Mouse (Mus musculus) midbrain, embryonic 13.5 days (tissue): ENCODE data around the gene Evl. TPM values are rescaled to one million over a fixed set of nuclear protein-coding genes. Genes with fewer than 3 reads are reported as not detected.

ENCODE experiments used
- ATAC-seq: fragments of 200-750 bp; cut with Nextera tagmentation; 2 replicates; pipeline ENCODE4 v1.8.0; 2017; ENCODE audit warnings: mild to moderate bottlenecking, moderate TSS enrichment, moderate library complexity
- H3K27ac ChIP-seq: fragments of 300-500 bp; sonication (generic); 2 replicates; pipeline ENCODE4 v1.5.1; 2015; ENCODE audit warnings: inconsistent platforms, mild to moderate bottlenecking, moderate library complexity
- H3K27me3 ChIP-seq: fragments of 300-500 bp; sonication (generic); 2 replicates; pipeline ENCODE4 v1.6.1; 2015; ENCODE audit warnings: mild to moderate bottlenecking, inconsistent platforms
- H3K36me3 ChIP-seq: fragments of 300-500 bp; sonication (generic); 2 replicates; pipeline ENCODE4 v1.6.1; 2015; ENCODE audit warnings: mild to moderate bottlenecking, inconsistent platforms
- H3K4me1 ChIP-seq: fragments of 300-500 bp; sonication (generic); replicated peaks from 2 replicates; pipeline ENCODE4 v1.6.1; 2015; ENCODE audit warnings: inconsistent platforms
- H3K4me2 ChIP-seq: fragments of 300-500 bp; sonication (generic); replicated peaks from 2 replicates; pipeline ENCODE4 v1.6.1; 2015; ENCODE audit warnings: moderate library complexity, mild to moderate bottlenecking, inconsistent platforms
- H3K4me3 ChIP-seq: fragments of 300-500 bp; sonication (generic); replicated peaks from 2 replicates; pipeline ENCODE4 v1.5.1; 2015; ENCODE audit warnings: mild to moderate bottlenecking, inconsistent platforms
- H3K9ac ChIP-seq: fragments of 300-500 bp; sonication (generic); replicated peaks from 2 replicates; pipeline ENCODE4 v1.6.1; 2015; ENCODE audit warnings: mild to moderate bottlenecking, inconsistent platforms
- H3K9me3 ChIP-seq: fragments of 300-500 bp; sonication (generic); 2 replicates; pipeline ENCODE4 v1.6.1; 2016; ENCODE audit warnings: mild to moderate bottlenecking, inconsistent platforms
- WGBS: fragments of 180-500 bp; shearing (Covaris S2); methylation state at CpG from one replicate; pipeline ENCODE4 v1.1.7; 2015; 5-methylcytosine and 5-hydroxymethylcytosine counted together
- polyA plus RNA-seq: library from polyadenylated mRNA; unstranded; fragments of >200 nt; fragmentation: Nextera tagmentation; extraction: Ambion mirVana; gene quantifications from 2 replicates; pipeline ENCODE4 v1.2.1, GENCODE M21; 2015

Gene Evl
- polyA plus RNA-seq, 1 experiment from 2014 or later, result 204 TPM

DNA sequence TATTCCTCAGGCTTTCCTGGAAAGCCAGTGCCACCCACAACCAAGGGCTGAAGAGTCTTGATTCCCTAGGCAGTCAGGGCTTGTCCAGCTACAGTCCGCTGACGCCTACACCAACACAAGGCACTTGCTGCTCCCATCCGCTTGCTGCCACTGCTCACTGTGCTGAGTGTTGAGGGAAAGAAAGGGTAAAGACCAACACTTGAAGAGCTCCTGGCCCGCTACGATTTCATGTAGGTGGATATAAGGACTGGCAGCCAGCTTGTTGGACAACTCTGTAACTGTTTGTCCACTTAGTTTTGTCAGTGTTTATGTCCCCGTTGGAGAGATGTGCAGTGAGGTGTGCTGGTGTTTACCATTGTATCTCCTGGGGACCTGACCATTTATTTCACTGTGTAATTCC lies 38.3 kb downstream of the Evl start:
- Histone ChIP-seq H3K4me2 (no peak overlapping the region), H3K27ac (no peak overlapping the region), H3K9me3 (no peaks in the 10 kb centered on the region), H3K36me3 (peaks cover 4% of the 10 kb centered on the region), H3K4me3 (no peak overlapping the region), H3K27me3 (no peaks in the 10 kb centered on the region), H3K9ac (no peak overlapping the region), H3K4me1 (peaks cover 12% of the 10 kb centered on the region; the same call in 1 of the 2 replicates)
- no peak for ATAC-seq
- 91% methylated on average over 6 of the region's 6 CpGs for WGBS

DNA sequence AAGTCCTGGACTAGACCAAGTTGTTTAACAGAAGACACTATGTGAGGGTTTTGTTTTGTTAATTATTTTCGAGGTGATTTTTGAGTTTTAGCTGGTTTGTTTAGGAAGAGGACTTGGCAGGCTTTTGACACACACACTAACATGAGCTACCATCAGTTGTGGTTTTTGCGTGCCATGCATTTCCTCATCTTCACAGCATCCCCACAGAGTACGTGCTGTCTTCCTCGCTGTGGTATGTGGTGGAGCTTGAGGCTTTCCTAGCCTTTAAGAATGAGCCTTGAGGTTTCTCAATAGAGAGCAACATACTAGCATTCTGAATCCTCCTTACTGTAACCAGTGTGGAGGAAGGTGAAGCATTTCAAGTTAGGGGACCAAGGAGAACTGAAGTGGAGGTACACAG lies 46.3 kb downstream of the Evl start:
- H3K9ac ChIP-seq, result no peak overlapping the region
- peak overlapping the region; percentile 33; the same call in 1 of the 2 replicates for H3K27ac ChIP-seq
- peaks cover 5% of the 10 kb centered on the region; the same call in 1 of the 2 replicates for H3K36me3 ChIP-seq
- 74% methylated on average over 4 of the region's 4 CpGs for WGBS
- H3K9me3 ChIP-seq, result no peaks in the 10 kb centered on the region
- ATAC-seq, result no peak
- no peaks in the 10 kb centered on the region for H3K27me3 ChIP-seq
- peaks cover 41% of the 10 kb centered on the region for H3K4me1 ChIP-seq
- no peak overlapping the region for H3K4me3 ChIP-seq
- no peak overlapping the region for H3K4me2 ChIP-seq

DNA sequence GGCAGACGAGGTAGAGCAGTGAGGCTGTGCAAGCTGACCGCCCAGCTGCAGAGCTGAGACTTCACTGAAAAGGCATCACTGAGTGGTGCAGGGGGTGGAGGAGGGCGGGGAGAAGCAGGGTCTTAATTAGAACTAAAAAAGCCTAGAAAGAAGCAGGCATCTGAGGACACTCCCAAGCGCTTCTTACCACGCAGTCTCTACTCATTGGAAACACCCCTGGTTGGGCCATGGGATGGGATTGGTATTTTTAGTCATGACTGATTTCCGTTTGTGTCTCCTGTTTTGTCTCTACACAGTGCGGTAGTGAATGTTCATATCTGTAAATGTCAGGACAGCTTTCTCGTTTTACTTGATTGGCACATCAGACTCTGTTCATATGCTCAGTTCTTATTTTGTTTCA lies 46.8 kb downstream of the Evl start:
- Histone ChIP-seq H3K27ac (peak overlapping the region; percentile 33; the same call in 1 of the 2 replicates), H3K4me1 (peaks cover 46% of the 10 kb centered on the region), H3K4me2 (no peak overlapping the region), H3K36me3 (peaks cover 5% of the 10 kb centered on the region; the same call in 1 of the 2 replicates), H3K4me3 (no peak overlapping the region), H3K9me3 (no peaks in the 10 kb centered on the region), H3K9ac (no peak overlapping the region), H3K27me3 (no peaks in the 10 kb centered on the region)
- WGBS, result 56% methylated on average over 8 of the region's 8 CpGs
- ATAC-seq, result no peak

DNA sequence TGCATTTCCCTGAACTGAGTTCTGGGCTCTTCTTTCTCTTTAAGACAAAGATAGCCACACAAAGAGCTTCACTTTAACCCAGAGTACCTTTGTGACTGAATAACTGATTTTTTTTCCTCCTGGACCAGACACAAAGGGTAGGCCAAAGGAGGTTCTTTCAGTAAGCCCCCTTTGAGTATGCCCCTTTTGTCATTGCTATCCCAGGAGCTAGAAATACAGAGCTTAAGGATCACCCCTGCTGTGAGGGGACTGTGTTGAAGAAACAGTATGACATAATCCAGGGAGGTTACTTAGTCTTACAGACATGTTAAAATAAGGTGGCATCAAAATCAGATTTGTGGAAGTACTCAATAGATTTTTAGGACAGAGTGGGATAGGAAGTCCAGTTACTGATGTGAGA lies 50.0 kb downstream of the Evl start:
- no peak overlapping the region for H3K4me3 ChIP-seq
- no peak for ATAC-seq
- H3K27me3 ChIP-seq, result no peaks in the 10 kb centered on the region
- peaks cover 71% of the 10 kb centered on the region for H3K4me1 ChIP-seq
- peak overlapping the region; percentile 45 for H3K27ac ChIP-seq
- no peak overlapping the region for H3K4me2 ChIP-seq
- no peaks in the 10 kb centered on the region for H3K36me3 ChIP-seq
- H3K9me3 ChIP-seq, result no peaks in the 10 kb centered on the region
- H3K9ac ChIP-seq, result no peak overlapping the region

DNA sequence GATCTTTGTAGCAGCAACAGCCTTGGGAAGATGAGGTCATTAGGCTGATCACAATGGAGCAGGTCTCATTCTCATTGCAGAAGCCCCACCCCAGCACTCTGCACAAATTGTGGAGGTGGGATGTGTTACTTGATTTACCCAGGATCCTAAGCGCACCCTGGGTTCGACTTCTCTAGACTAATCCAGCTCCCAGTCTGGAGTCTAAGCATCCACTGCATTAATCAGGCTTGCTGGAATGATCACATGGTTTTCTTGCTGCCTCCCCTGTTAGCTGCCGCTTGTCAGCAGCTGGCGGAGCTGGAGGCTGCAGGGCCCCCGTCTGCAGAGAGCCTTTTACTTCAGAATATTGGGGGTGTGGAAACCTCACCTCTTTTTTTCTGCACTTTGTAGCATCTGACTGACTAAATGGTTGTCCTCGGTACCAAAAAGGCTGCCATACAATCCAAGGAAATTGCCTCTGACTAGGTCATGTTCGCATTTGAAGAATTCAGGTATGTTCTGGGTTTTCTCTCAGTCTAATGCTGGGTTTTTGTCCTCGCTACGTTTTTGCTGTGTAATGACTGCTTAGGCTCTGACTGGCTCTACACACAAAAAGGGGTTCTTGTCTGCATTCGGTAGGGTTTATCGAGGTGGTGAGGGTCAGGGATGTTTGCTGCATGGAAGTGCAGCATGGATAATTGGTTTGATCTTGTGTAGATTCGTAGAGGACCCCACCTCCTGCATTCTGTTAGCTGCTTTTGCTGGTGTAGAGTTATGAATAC lies 51.2 kb downstream of the Evl start:
- H3K9ac ChIP-seq, result peak overlapping the region; percentile 65
- H3K27me3 ChIP-seq, result no peaks in the 10 kb centered on the region
- peak overlapping the region; percentile 41 for H3K4me3 ChIP-seq
- H3K36me3 ChIP-seq, result no peaks in the 10 kb centered on the region
- H3K4me1 ChIP-seq, result peaks cover 66% of the 10 kb centered on the region
- H3K27ac ChIP-seq, result peak overlapping the region; percentile 88
- H3K9me3 ChIP-seq, result no peaks in the 10 kb centered on the region
- peak; percentile 89 for ATAC-seq
- WGBS, result 13% methylated on average over 12 of the region's 12 CpGs
- peak overlapping the region; percentile 53 for H3K4me2 ChIP-seq

DNA sequence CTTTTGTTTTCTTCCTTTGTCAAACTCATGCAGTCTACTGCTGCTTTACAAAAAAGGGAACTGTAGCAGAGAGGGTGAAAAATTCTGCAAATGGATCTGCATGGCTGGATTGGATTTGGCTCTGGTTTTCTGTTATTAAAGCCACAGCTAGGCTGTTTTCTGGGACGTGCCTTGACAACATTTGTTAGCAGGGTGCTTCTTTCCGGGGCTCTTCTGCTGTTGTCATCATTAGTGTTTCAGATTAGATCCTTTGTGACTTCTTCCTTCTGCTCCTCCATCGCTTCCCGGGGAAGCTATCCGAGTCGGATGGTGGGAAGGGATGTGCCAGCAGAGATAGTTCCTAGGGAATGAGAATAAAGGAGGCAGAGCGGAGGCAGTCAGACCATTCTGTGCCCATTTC lies 51.8 kb downstream of the Evl start:
- H3K4me2 ChIP-seq, result peak overlapping the region; percentile 53
- H3K9ac ChIP-seq, result peak overlapping the region; percentile 65
- H3K27me3 ChIP-seq, result no peaks in the 10 kb centered on the region
- peaks cover 6% of the 10 kb centered on the region for H3K36me3 ChIP-seq
- H3K9me3 ChIP-seq, result no peaks in the 10 kb centered on the region
- H3K4me3 ChIP-seq, result peak overlapping the region; percentile 41
- 19% methylated on average over 7 of the region's 7 CpGs for WGBS
- peak overlapping the region; percentile 88 for H3K27ac ChIP-seq
- ATAC-seq, result 0 out of 2 replicates have a peak, but pooled peaks have one; percentile 34
- H3K4me1 ChIP-seq, result peaks cover 60% of the 10 kb centered on the region

DNA sequence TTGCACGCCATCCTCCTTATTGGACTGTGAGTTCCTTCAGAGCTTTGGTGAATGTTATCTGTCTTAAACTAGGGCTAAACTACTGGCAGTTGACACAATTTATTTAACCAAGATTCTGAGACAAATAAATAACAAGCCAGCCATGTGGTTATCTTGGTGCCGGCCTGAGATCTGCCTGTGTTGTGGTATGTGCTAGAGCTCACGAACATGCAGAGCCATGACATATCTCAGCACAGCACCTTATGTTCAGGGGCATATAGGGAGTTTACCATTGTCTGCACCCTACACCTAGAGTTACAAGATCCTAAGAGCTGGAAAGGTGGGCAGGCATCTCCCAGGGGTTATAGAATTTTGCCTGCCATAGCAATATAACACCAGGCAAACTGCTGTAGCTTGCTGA lies 54.9 kb downstream of the Evl start:
- H3K4me1 ChIP-seq, result peaks cover 47% of the 10 kb centered on the region
- H3K27ac ChIP-seq, result no peak overlapping the region
- no peaks in the 10 kb centered on the region for H3K27me3 ChIP-seq
- peaks cover 10% of the 10 kb centered on the region for H3K36me3 ChIP-seq
- H3K4me3 ChIP-seq, result no peak overlapping the region
- H3K9ac ChIP-seq, result no peak overlapping the region
- no peaks in the 10 kb centered on the region for H3K9me3 ChIP-seq
- WGBS, result 94% methylated on average over 3 of the region's 3 CpGs
- H3K4me2 ChIP-seq, result no peak overlapping the region
- no peak for ATAC-seq

DNA sequence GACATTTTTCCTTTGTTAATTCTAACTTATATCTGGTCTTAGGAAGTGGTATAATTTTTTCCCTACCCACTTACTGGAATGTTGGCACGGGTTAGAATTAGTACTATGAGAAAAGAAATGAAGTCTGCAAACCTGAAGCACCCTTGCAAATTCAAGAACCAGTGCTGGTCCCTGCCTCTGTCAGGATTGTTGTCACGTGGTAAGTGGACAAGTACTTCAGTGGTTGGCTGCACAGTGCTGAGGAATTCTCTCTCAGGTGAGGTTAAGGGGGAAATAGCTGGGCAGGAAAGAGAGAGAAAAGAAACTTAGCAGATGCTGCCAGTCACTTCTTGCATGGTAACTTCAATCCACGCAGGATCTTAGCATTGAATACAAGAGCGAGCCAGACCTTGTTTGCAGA lies 55.7 kb downstream of the Evl start:
- no peaks in the 10 kb centered on the region for H3K27me3 ChIP-seq
- H3K4me3 ChIP-seq, result no peak overlapping the region
- ATAC-seq, result no peak
- H3K36me3 ChIP-seq, result peaks cover 10% of the 10 kb centered on the region
- no peak overlapping the region for H3K27ac ChIP-seq
- 92% methylated on average over 4 of the region's 4 CpGs for WGBS
- H3K9ac ChIP-seq, result no peak overlapping the region
- H3K4me1 ChIP-seq, result peaks cover 39% of the 10 kb centered on the region
- H3K9me3 ChIP-seq, result no peaks in the 10 kb centered on the region
- H3K4me2 ChIP-seq, result no peak overlapping the region

DNA sequence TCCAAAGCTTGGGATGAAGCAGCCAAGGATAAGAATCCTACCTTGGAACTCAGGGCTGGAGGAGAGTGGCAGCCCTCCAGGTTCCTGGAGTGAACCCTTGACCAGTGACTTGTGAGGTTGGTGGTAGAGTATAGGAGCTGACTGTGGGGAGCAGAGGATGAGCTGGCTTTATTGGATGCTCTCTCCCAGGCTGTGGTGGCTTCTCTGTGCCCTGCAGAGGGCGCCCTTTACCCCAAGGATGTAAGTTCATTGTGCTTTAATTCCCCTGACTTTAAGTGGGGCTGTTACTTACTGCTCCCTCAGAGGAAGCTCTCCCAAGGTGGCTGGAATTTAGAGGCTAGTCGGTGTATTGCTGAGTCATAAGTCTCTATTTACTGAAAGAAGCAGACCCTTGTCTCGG lies 58.6 kb downstream of the Evl start:
- Histone ChIP-seq H3K36me3 (peaks cover 10% of the 10 kb centered on the region), H3K4me2 (no peak overlapping the region), H3K4me3 (no peak overlapping the region), H3K27ac (no peak overlapping the region), H3K9me3 (no peaks in the 10 kb centered on the region), H3K9ac (no peak overlapping the region), H3K27me3 (no peaks in the 10 kb centered on the region), H3K4me1 (peaks cover 17% of the 10 kb centered on the region; the same call in 1 of the 2 replicates)
- ATAC-seq, result no peak
- WGBS, result 43% methylated on average over 3 of the region's 3 CpGs

DNA sequence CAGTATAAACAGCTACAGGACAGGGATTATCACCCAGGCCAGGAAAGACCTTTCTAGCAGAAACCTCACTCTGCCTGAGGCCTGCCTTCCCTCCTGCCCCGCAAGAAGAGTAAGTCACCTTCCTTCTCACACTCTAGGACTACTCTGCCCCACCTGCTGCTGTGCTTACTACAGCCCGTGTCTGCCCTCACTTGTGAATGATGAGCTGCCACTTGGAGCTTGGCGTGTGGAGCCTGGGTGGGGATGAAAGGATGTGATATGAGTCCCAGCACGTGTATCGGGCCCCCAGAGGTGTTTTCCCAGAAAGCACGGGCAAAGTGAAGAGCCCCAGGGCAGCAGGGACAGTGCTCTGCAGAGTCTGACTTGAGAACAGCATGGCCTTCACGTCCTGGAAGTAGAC lies 63.0 kb downstream of the Evl start:
- Histone ChIP-seq H3K4me1 (peaks cover 10% of the 10 kb centered on the region; the same call in 1 of the 2 replicates), H3K9ac (no peak overlapping the region), H3K36me3 (0 out of 2 replicates have a peak, but pooled peaks cover 7% of the 10 kb centered on the region), H3K4me2 (no peak overlapping the region), H3K27me3 (no peaks in the 10 kb centered on the region), H3K27ac (no peak overlapping the region), H3K4me3 (no peak overlapping the region), H3K9me3 (no peaks in the 10 kb centered on the region)
- 86% methylated on average over 7 of the region's 7 CpGs for WGBS
- ATAC-seq, result 0 out of 2 replicates have a peak, but pooled peaks have one; percentile 27

DNA sequence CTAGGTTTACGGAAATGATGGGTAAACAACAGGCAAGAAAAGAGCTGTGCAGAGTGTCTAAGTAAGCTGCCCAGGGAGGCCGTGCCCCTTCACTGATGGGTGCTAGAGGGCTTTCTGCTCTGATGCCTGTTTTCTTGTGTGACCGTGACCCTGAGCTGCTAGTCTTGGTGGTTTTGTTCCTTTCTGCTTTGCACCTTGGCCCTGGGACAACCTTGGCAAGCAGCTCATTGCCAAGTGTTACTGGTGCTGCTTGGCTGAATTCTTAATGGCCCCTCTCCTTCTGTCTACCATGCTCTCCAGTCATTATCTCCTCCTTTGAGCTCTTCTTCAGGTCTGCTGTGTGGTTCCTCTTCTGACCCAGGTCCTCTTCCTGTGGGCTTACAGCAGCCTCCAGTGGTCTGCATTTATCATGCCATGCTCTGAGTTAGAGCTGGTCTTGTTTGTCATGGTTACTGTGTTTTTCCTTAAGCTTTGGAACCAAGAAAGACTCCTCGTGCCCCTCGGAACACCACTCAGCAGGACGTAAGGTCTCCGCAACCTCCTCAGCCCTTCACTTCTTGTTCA lies 65.4 kb downstream of the Evl start:
- ATAC-seq, result no peak
- Histone ChIP-seq H3K4me1 (peaks cover 9% of the 10 kb centered on the region; the same call in 1 of the 2 replicates), H3K4me2 (no peak overlapping the region), H3K36me3 (0 out of 2 replicates have a peak, but pooled peaks cover 7% of the 10 kb centered on the region), H3K9ac (no peak overlapping the region), H3K9me3 (no peaks in the 10 kb centered on the region), H3K4me3 (no peak overlapping the region), H3K27me3 (no peaks in the 10 kb centered on the region), H3K27ac (no peak overlapping the region)
- 96% methylated on average over 7 of the region's 7 CpGs for WGBS

DNA sequence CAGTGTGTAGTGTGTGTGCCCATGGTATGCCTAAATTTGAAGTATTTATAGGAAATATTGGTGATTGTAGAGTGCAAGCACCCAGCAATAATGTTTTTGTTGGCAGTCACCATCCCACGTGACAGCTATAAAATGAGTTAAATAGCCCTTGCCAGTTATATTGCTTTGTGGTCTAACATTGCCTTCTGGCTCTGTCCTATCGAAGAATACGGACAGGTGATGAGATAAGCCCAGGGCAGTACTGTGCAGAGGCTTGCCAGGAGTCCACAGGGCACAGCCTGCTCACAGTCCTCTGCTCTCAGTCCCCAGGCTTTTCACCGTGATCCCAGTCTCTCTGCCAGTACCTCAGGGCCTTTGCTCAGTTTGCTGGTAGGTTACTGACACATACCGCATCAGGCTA lies 67.9 kb downstream of the Evl start:
- 93% methylated on average over 5 of the region's 5 CpGs for WGBS
- H3K27ac ChIP-seq, result no peak overlapping the region
- no peak for ATAC-seq
- H3K4me2 ChIP-seq, result no peak overlapping the region
- H3K4me1 ChIP-seq, result peaks cover 11% of the 10 kb centered on the region
- H3K27me3 ChIP-seq, result no peaks in the 10 kb centered on the region
- no peak overlapping the region for H3K4me3 ChIP-seq
- 0 out of 2 replicates have a peak, but pooled peaks cover 7% of the 10 kb centered on the region for H3K36me3 ChIP-seq
- no peaks in the 10 kb centered on the region for H3K9me3 ChIP-seq
- no peak overlapping the region for H3K9ac ChIP-seq
